Mouse (Mus musculus) layer of hippocampus, adult 11-12 months (tissue): ENCODE data around the gene Cyb5d2.
"Not testable (repeated sequence)": the region's sequence is repeated elsewhere in the genome, so short reads cannot be mapped to it uniquely, and the experiment has no call there.

Experiments used
- DNase-seq: peaks from one replicate; pipeline ENCODE4 v3.0.0; 2022; ENCODE audit warnings: low spot score

Cyb5d2 gene

DNA sequence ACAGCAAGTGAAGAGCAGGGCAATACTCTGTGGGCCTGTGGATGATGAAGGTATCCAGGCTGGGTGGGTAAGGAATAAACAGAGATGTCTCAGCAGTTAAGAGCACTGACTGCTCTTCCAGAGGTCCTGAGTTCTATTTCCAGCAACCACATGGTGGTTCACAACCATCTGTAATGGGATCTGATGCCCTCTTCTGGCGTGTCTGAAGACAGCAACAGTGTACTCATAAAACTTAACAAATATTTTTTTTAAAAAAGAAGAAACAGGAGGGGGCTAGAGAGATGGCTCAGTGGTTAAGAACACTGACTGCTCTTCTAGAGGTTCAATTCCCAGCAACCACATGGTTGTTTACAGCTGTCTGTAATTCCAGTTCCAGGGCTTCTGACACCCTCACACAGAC lies 23.3 kb downstream of the Cyb5d2 start:
- DNase-seq: not testable (repeated sequence)

- DNase-seq: no peak
Observed at GRCm38 (mm10) chr11:72771461-72771860, 24.5 kb downstream of the Cyb5d2 start.

GRCm38 (mm10) chr11:72770816-72771215 lies 25.1 kb downstream of the Cyb5d2 start:
- DNase-seq: no peak

GRCm38 (mm10) chr11:72770324-72770723 lies 25.6 kb downstream of the Cyb5d2 start:
- DNase-seq: no peak

DNA sequence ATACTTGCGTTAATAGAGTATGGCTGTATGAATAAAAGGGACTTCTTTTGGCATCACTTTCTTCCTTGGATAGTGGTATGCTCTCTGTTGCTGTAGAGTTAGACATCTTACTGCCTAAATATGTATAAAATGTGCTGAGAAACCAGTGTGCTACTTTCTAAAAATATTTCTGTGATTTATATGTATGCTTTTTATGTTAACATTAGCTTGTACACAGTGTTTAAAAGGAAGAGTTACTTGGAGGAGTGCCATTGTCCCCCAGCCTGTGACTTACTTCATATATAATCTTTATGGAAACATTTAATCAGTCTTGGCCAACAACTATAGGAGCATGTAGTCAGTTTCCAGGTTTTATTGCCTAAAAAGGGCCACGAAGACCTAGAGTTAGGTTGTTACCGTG lies 26.9 kb downstream of the Cyb5d2 start:
- DNase-seq: no peak

- no peak for DNase-seq
Observed at GRCm38 (mm10) chr11:72767716-72768115, 28.2 kb downstream of the Cyb5d2 start.

GRCm38 (mm10) chr11:72764270-72764669 lies 31.7 kb downstream of the Cyb5d2 start:
- peak; percentile 22 for DNase-seq

GRCm38 (mm10) chr11:72760781-72761180 lies 35.2 kb downstream of the Cyb5d2 start:
- DNase-seq: no peak

DNA sequence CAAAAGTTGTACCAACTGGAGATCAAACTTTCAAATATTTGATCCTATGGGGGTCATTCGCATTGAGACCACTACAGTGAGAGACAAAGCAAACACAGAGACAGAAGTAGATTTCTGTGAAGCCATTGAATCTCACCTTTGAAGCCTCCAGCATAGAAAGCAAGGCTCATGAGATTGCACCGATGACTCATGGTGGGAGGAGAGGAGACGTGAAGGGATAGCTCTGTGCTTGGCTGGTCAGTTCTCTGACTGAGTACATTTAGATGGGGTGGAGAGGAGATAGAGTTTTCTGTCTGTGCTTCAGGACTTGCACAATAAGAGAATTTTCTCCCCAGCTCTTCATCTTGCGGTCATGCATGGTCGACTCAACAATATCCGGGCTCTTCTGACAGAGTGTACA lies 36.4 kb downstream of the Cyb5d2 start:
- DNase-seq: no peak

DNA sequence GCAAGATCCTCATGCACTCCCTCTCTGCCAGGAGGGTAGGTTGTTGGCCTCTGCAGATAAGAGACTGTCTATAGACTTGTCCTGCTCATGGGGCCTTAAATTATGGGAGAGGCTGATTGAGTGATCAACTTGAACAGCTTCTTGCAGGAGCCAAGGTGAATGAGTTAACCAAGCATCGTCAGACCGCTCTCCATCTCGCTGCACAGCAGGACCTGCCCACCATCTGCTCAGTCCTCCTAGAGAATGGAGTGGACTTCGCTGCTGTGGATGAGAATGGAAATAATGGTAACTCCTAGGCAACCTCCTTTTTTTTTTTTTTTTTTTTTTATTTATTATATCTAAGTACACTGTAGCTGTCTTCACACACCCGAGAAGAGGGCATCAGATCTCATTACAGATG lies 37.6 kb downstream of the Cyb5d2 start:
- no peak for DNase-seq

GRCm38 (mm10) chr11:72751956-72752355 lies 44.0 kb downstream of the Cyb5d2 start:
- DNase-seq: no peak

DNA sequence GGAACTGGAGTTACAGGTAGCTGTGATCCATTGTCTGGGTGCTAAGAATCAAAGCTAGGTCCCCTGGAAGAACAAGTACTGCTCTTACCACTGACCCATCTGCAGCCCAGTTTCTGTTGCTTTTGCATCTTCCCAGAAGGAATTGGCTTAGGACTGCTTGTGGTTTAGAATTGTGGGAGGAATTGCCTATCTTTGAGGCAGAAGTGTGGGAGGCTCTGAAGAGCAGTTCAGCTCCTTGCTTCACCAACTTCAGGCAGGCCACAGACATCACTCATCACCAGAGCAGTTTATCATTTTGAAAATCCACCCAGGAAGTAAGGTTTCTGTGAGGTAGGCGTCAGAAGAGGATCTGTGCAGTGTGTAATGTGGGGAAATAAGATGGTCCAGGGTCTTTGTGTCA lies 56.9 kb downstream of the Cyb5d2 start:
- no peak for DNase-seq

- DNase-seq: not testable (repeated sequence)
Observed at GRCm38 (mm10) chr11:72737517-72737916, 58.4 kb downstream of the Cyb5d2 start.

DNA sequence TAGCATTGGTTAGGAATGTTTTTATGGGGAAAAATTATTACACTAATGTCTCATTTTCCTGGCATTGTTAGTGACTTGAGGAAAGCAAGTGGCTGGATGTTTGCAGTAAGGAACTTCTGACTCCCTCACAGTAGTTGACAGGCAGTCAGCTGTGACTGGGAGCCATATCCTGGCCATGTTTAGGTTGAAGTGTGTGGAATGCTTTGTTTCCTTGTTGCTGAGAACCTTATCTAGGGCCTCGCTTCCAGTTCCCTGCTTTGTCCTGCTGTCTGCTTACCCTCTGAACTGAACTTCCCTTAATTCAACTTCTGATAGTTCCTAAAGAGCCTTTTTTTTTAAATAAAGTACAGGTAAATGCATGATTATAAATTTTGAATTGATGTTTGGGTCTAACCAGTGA lies 59.6 kb downstream of the Cyb5d2 start:
- DNase-seq: no peak

- no peak for DNase-seq
Observed at GRCm38 (mm10) chr11:72735519-72735860, 60.5 kb downstream of the Cyb5d2 start.

DNA sequence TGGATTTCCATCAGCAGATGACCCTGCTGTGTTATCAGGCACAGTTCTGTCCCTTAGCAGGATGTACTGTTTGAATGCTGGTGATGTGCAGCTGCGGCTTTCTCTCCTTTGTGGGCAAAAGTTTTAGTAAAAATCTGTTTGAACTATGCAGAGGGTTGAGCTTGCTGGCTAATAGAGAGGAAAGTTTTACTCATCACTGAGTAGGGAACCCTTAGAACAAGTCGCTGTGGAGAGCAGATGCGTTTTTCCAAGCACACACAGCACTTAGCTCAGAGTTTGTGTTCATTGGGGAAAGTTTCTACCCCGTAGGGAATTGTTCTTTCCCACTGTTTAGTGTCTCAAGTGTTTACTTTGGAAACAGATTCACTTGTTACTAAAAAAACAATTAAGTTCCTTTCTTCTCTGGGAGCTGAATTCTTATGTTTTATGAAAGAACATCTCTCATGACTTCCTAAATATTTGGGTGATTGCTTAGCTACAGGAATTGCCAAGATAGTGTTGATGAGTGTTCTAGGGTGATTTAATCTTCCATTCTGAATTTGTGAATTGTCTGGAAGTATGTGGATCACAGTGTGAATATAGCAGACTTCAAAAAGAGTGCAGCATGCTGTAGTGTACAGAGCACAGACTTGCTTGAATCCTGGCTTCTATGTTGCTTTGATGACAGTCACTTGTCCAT lies 61.0 kb downstream of the Cyb5d2 start:
- DNase-seq: no peak

- DNase-seq: no peak
Observed at GRCm38 (mm10) chr11:72733736-72734135, 62.2 kb downstream of the Cyb5d2 start.
